Mouse (Mus musculus): Measurements from ENCODE around the gene Col26a1.

GRCm38 (mm10) chr5:136697618-136698017 lies 185.4 kb downstream of the Col26a1 start:
- TF ChIP-seq CTCF (IDR thresholded peaks at IDR 0.05; ENCODE audit: control insufficient read depth, insufficient read depth, low read length), result no peak
- TF ChIP-seq POLR2A (IDR thresholded peaks at IDR 0.05; ENCODE audit: borderline replicate concordance, control insufficient read depth, low read depth, low read length), result no peak

Data from bone marrow, adult 2 months (tissue).